Comparison of ENCODE assay signal across 9 mouse cellular contexts in genomic region chr6:51585980-51586379, GRCm38 (mm10).
DNase-seq lines count a peak whose midpoint lies in the region; ATAC-seq and TF ChIP-seq lines count a peak whose summit lies in the region.
"Had no signal": no experiment of that assay in that cellular context is flagged by ENCODE, and none has a peak within 500 bp of the region (broad histone marks: within the 10 kb centered on the region; RNA-seq: fewer than 3 reads in every experiment).

No protein-coding gene starts in this region.

- H3K4me2 ChIP-seq in intestine, postnatal 0 days (replicated peaks; ENCODE audit: low read depth) = no peak overlapping the region
- no peak overlapping the region for H3K4me2 ChIP-seq in intestine, embryonic 16.5 days (ENCODE audit: low read depth, low read length)
- no peak overlapping the region for H3K4me2 ChIP-seq in embryonic facial prominence, embryonic 14.5 days (ENCODE audit: low read depth, low read length)
- no peak overlapping the region for H3K4me2 ChIP-seq in hindbrain, embryonic 13.5 days
- H3K4me2 ChIP-seq in midbrain, embryonic 13.5 days (replicated peaks) = no peak overlapping the region
- H3K4me2 ChIP-seq: liver, embryonic 15.5 days had no signal

- no peaks in the 10 kb centered on the region for H3K9me3 ChIP-seq in intestine, postnatal 0 days (ENCODE audit: control insufficient read depth)
- no peaks in the 10 kb centered on the region for H3K9me3 ChIP-seq in intestine, embryonic 16.5 days (ENCODE audit: control insufficient read depth, low read length)
- H3K9me3 ChIP-seq in embryonic facial prominence, embryonic 14.5 days (ENCODE audit: control insufficient read depth, low read length) = no peaks in the 10 kb centered on the region
- H3K9me3 ChIP-seq in hindbrain, embryonic 13.5 days = no peaks in the 10 kb centered on the region
- no peaks in the 10 kb centered on the region for H3K9me3 ChIP-seq in midbrain, embryonic 13.5 days
- H3K9me3 ChIP-seq: liver, embryonic 15.5 days had no signal

- 22% methylated on average over 8 of the region's 8 CpGs for WGBS in intestine, postnatal 0 days
- 25% methylated on average over 8 of the region's 8 CpGs for WGBS in intestine, embryonic 16.5 days
- 26% methylated on average over 8 of the region's 8 CpGs for WGBS in bone marrow, adult 2 months
- 28% methylated on average over 8 of the region's 8 CpGs for WGBS in embryonic facial prominence, embryonic 14.5 days
- 26% methylated on average over 8 of the region's 8 CpGs for WGBS in hindbrain, embryonic 13.5 days
- 26% methylated on average over 8 of the region's 8 CpGs for WGBS in midbrain, embryonic 13.5 days
- WGBS in small intestine, adult 2 months = 19% methylated on average over 8 of the region's 8 CpGs

- H3K27me3 ChIP-seq in intestine, postnatal 0 days (replicated peaks; ENCODE audit: control insufficient read depth, insufficient read depth, low read length) = no peaks in the 10 kb centered on the region
- H3K27me3 ChIP-seq in intestine, embryonic 16.5 days (replicated peaks; ENCODE audit: control insufficient read depth, insufficient read depth, low read length) = no peaks in the 10 kb centered on the region
- H3K27me3 ChIP-seq in embryonic facial prominence, embryonic 14.5 days (replicated peaks; ENCODE audit: control insufficient read depth, insufficient read depth, low read length) = no peaks in the 10 kb centered on the region
- no peaks in the 10 kb centered on the region for H3K27me3 ChIP-seq in hindbrain, embryonic 13.5 days
- H3K27me3 ChIP-seq in midbrain, embryonic 13.5 days = no peaks in the 10 kb centered on the region
- H3K27me3 ChIP-seq in small intestine, adult 2 months (ENCODE audit: control insufficient read depth, insufficient read depth, low read length) = no peaks in the 10 kb centered on the region
- H3K27me3 ChIP-seq: liver, embryonic 15.5 days had no signal

- intact Hi-C loops in left cerebral cortex, adult 2 months (cut with DNase I) = loop anchor here (1.0 to 2.0 kb wide), 3 partner anchors 137 to 635 kb away; partner anchors contain the start of gene Hoxa7

- H3K9ac ChIP-seq in intestine, postnatal 0 days (ENCODE audit: low read depth, low read length) = no peak overlapping the region
- no peak overlapping the region for H3K9ac ChIP-seq in intestine, embryonic 16.5 days (ENCODE audit: low read depth, low read length)
- no peak overlapping the region for H3K9ac ChIP-seq in embryonic facial prominence, embryonic 14.5 days (ENCODE audit: low read depth, low read length)
- no peak overlapping the region for H3K9ac ChIP-seq in hindbrain, embryonic 13.5 days
- no peak overlapping the region for H3K9ac ChIP-seq in midbrain, embryonic 13.5 days (replicated peaks)
- H3K9ac ChIP-seq: liver, embryonic 15.5 days had no signal

- DNase-seq in embryonic facial prominence, embryonic 14.5 days (ENCODE audit: low spot score) = peak; percentile 56
- DNase-seq in left cerebral cortex, adult 2 months (ENCODE audit: extremely low spot score in 1 of 2, low spot score in 2 of 2) = peak; percentile 72 to 73

- H3K4me3 ChIP-seq in intestine, postnatal 0 days (ENCODE audit: low read depth, low read length) = no peak overlapping the region
- no peak overlapping the region for H3K4me3 ChIP-seq in intestine, embryonic 16.5 days (ENCODE audit: low read length)
- no peak overlapping the region for H3K4me3 ChIP-seq in bone marrow, adult 2 months (replicated peaks; ENCODE audit: control insufficient read depth, low read depth, low read length)
- H3K4me3 ChIP-seq in embryonic facial prominence, embryonic 14.5 days (ENCODE audit: low read depth, low read length) = no peak overlapping the region
- H3K4me3 ChIP-seq in hindbrain, embryonic 13.5 days = no peak overlapping the region
- no peak overlapping the region for H3K4me3 ChIP-seq in left cerebral cortex, adult 2 months
- no peak overlapping the region for H3K4me3 ChIP-seq in midbrain, embryonic 13.5 days (replicated peaks)
- H3K4me3 ChIP-seq in small intestine, adult 2 months (ENCODE audit: low read depth, low read length) = no peak overlapping the region
- H3K4me3 ChIP-seq: liver, embryonic 15.5 days had no signal

- no peak overlapping the region for H3K27ac ChIP-seq in intestine, postnatal 0 days (ENCODE audit: low read depth, low read length)
- H3K27ac ChIP-seq in intestine, embryonic 16.5 days (ENCODE audit: low read length) = no peak overlapping the region
- no peak overlapping the region for H3K27ac ChIP-seq in bone marrow, adult 2 months (ENCODE audit: control insufficient read depth, insufficient read depth, low read depth, low read length, poor library complexity)
- H3K27ac ChIP-seq in embryonic facial prominence, embryonic 14.5 days (replicated peaks; ENCODE audit: low read depth, low read length) = no peak overlapping the region
- peak overlapping the region; percentile 69 for H3K27ac ChIP-seq in hindbrain, embryonic 13.5 days
- H3K27ac ChIP-seq in left cerebral cortex, adult 2 months = no peak overlapping the region
- H3K27ac ChIP-seq in midbrain, embryonic 13.5 days = peak overlapping the region; percentile 51; the same call in 1 of the 2 replicates
- no peak overlapping the region for H3K27ac ChIP-seq in small intestine, adult 2 months (ENCODE audit: insufficient read depth, low read depth, low read length)
- H3K27ac ChIP-seq: liver, embryonic 15.5 days had no signal

- no peaks in the 10 kb centered on the region; the same call in 1 of the 2 replicates for H3K36me3 ChIP-seq in intestine, postnatal 0 days (ENCODE audit: control insufficient read depth, insufficient read depth)
- no peaks in the 10 kb centered on the region for H3K36me3 ChIP-seq in intestine, embryonic 16.5 days (ENCODE audit: control insufficient read depth, insufficient read depth, low read length)
- no peaks in the 10 kb centered on the region for H3K36me3 ChIP-seq in embryonic facial prominence, embryonic 14.5 days (ENCODE audit: control insufficient read depth, insufficient read depth, low read length)
- H3K36me3 ChIP-seq in hindbrain, embryonic 13.5 days = no peaks in the 10 kb centered on the region
- no peaks in the 10 kb centered on the region for H3K36me3 ChIP-seq in midbrain, embryonic 13.5 days
- peaks cover 10% of the 10 kb centered on the region for H3K36me3 ChIP-seq in small intestine, adult 2 months (ENCODE audit: control insufficient read depth, insufficient read depth, low read length)
- H3K36me3 ChIP-seq: liver, embryonic 15.5 days had no signal

- no peaks in the 10 kb centered on the region for H3K4me1 ChIP-seq in intestine, postnatal 0 days (replicated peaks; ENCODE audit: control insufficient read depth, insufficient read depth, low read length)
- H3K4me1 ChIP-seq in intestine, embryonic 16.5 days (ENCODE audit: control insufficient read depth, insufficient read depth, low read length) = no peaks in the 10 kb centered on the region
- no peaks in the 10 kb centered on the region for H3K4me1 ChIP-seq in bone marrow, adult 2 months (ENCODE audit: control insufficient read depth, insufficient read depth, low read length)
- H3K4me1 ChIP-seq in embryonic facial prominence, embryonic 14.5 days (ENCODE audit: control insufficient read depth, insufficient read depth, low read length) = no peaks in the 10 kb centered on the region
- H3K4me1 ChIP-seq in hindbrain, embryonic 13.5 days (replicated peaks) = peaks cover 44% of the 10 kb centered on the region
- peaks cover 34% of the 10 kb centered on the region for H3K4me1 ChIP-seq in midbrain, embryonic 13.5 days (replicated peaks)
- H3K4me1 ChIP-seq in small intestine, adult 2 months (ENCODE audit: control insufficient read depth, insufficient read depth, insufficient read length, low read length) = no peaks in the 10 kb centered on the region
- H3K4me1 ChIP-seq: liver, embryonic 15.5 days had no signal

- peak; percentile 88 for TF ChIP-seq CTCF in intestine, postnatal 0 days (IDR thresholded peaks at IDR 0.05; ENCODE audit: low read depth)
- peak; percentile 60 for TF ChIP-seq CTCF in bone marrow, adult 2 months (IDR thresholded peaks at IDR 0.05; ENCODE audit: control insufficient read depth, insufficient read depth, low read length)
- peak; percentile 86 for TF ChIP-seq CTCF in left cerebral cortex, adult 2 months (IDR thresholded peaks at IDR 0.05)
- peak; percentile 80; the same call in 1 of the 2 replicates for TF ChIP-seq CTCF in small intestine, adult 2 months (IDR thresholded peaks at IDR 0.05; ENCODE audit: extremely low read depth, insufficient read length, insufficient replicate concordance, low read depth, low read length)

- TF ChIP-seq POLR2A in bone marrow, adult 2 months (IDR thresholded peaks at IDR 0.05; ENCODE audit: borderline replicate concordance, control insufficient read depth, low read depth, low read length) = no peak
- TF ChIP-seq POLR2A in small intestine, adult 2 months (IDR thresholded peaks at IDR 0.05; ENCODE audit: low read depth, low read length) = no peak

- 0 out of 2 replicates have a peak, but pooled peaks have one; percentile 22 for ATAC-seq in intestine, postnatal 0 days
- no peak for ATAC-seq in intestine, embryonic 16.5 days
- peak; percentile 71; the same call in 1 of the 2 replicates for ATAC-seq in embryonic facial prominence, embryonic 14.5 days (ENCODE audit: low read depth)
- peak; percentile 56; the same call in 1 of the 2 replicates for ATAC-seq in hindbrain, embryonic 13.5 days (ENCODE audit: low FRiP score)
- ATAC-seq in midbrain, embryonic 13.5 days = peak; percentile 63; the same call in 1 of the 2 replicates

Comparison
In these comparisons a context has a peak if more than half of its experiments do, and no peak if none do; other contexts are left out.
1. H3K27ac ChIP-seq: peak in hindbrain, embryonic 13.5 days (single experiment) and midbrain, embryonic 13.5 days (single experiment); none in intestine, postnatal 0 days (single experiment), intestine, embryonic 16.5 days (single experiment), bone marrow, adult 2 months (single experiment), embryonic facial prominence, embryonic 14.5 days (single experiment), left cerebral cortex, adult 2 months (single experiment) and small intestine, adult 2 months (single experiment).
2. Peak in every context shown above with its lines, with median percentiles within 50 percentile points of each other: CTCF ChIP-seq.